Mouse (Mus musculus): ENCODE results near the gene Ikzf3.

- TF ChIP-seq CTCF (IDR thresholded peaks at IDR 0.05; ENCODE audit: low read depth) (peak; percentile 75), EP300 (IDR thresholded peaks at IDR 0.05; ENCODE audit: low read depth) (no peak)
Measured at GRCm38 (mm10) chr11:98568326-98568725, 22.5 kb upstream of the Ikzf3 start.
